Mouse (Mus musculus) erythroblast, embryonic 14.5 days (primary cell): ENCODE measurements around the gene Cit.
"Not testable (repeated sequence)": the region's sequence is repeated elsewhere in the genome, so short reads cannot be mapped to it uniquely, and the experiment has no call there.

Experiments used
- GATA1 ChIP-seq: IDR thresholded peaks from 2 replicates; pipeline ENCODE4 v1.6.1; 2012; ENCODE audit warnings: low read length, inconsistent platforms, mixed read lengths
- TAL1 ChIP-seq: IDR thresholded peaks from 3 replicates; pipeline ENCODE4 v1.6.1; 2012; ENCODE audit warnings: low read length, inconsistent platforms, mixed read lengths

DNA sequence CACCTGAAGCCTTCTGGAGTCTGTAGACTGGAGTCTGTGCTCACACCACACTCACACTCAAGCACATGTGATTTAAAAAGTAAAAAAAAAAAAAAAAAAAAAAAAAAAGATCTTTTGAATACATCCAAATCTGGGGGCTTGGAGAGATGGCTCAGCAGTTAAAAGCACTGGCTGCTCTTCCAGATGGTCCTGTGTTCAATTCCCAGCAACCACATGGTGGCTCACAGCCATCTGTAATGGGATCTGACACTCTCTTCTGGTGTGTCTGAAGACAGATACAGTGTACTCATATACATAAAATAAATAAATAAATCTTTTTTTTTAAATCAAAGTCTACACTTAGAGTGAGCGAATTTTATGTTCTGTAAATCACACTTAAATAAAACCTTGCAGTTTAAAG, 27.4 kb upstream of the Cit start:
- TF ChIP-seq TAL1, GATA1: not testable (repeated sequence)
